Mouse (Mus musculus) brain, embryonic 14.5 days (tissue): ENCODE results near the gene Rnf157.

Experiments
- CTCF ChIP-seq: fragments of 200-500 bp; IDR thresholded peaks from 2 replicates; pipeline ENCODE4 v1.5.1; 2012; ENCODE audit warnings: inconsistent platforms, mild to moderate bottlenecking, moderate library complexity, borderline replicate concordance; ENCODE audit not compliant: insufficient read depth, insufficient read length; ENCODE audit errors: extremely low read depth
- POLR2A ChIP-seq: fragments of 200-500 bp; IDR thresholded peaks from 2 replicates; pipeline ENCODE4 v1.6.1; 2012; ENCODE audit warnings: mild to moderate bottlenecking, inconsistent platforms, borderline replicate concordance; ENCODE audit not compliant: poor library complexity, insufficient read depth, insufficient read length, severe bottlenecking; ENCODE audit errors: extremely low read depth

- TF ChIP-seq CTCF (no peak), POLR2A (no peak)
Observed at GRCm38 (mm10) chr11:116298221-116298620, 114.6 kb downstream of the Rnf157 start.
